Mouse (Mus musculus): ENCODE data around the gene Arl6ip5. TPM values are rescaled to one million over a fixed set of nuclear protein-coding genes. Genes with fewer than 3 reads are reported as not detected.
"Not testable (repeated sequence)": the region's sequence is repeated elsewhere in the genome, so short reads cannot be mapped to it uniquely, and the experiment has no call there.

The Arl6ip5 gene
- polyA plus RNA-seq, 1 experiment from 2014 or later = 134 TPM

DNA sequence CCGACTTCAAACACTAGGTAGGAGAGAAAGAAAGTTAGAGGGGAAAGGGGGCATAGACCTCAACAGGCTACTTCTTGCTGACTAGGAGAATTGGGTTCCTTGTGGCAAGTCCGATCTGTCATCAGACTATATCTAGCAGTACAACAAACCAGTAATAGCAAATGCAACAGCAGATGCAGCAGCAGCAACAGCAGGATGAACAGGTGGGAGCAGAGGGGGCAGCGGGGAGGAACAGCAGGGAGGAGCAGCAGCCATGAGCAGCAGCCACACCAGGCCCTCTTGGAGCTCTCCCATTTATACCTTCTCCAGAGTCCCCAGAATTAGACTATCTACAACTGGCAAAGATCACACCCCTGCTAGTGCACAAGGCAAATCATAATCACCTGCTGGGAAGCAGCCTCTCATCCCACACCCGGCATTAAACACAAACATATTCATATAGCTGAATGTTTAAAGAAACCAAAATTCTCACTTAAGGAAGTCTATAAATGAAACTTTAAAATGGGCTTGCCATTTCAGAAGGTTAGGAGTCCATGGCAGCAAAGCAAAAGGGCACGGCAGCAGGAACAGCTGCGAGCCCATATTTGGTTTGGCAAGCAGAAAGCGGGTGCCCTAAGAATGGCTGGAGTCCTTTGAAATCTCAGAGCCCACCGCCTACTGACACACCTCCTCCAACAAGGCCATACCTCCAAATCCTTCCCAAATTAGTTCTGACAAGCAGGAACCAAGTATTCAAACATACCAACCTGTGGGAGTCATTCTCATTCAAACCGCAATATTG lies 16.8 kb downstream of the Arl6ip5 start:
- ATAC-seq (replicated peaks) = no peak
- H3K27me3 ChIP-seq (replicated peaks) = no peaks in the 10 kb centered on the region
- no peak overlapping the region for H3K27ac ChIP-seq
- no peaks in the 10 kb centered on the region for H3K9me3 ChIP-seq
- no peak overlapping the region for H3K9ac ChIP-seq
- 92% methylated on average over 9 of the region's 9 CpGs for WGBS
- H3K4me2 ChIP-seq = no peak overlapping the region
- peaks cover 10% of the 10 kb centered on the region; the same call in 1 of the 2 replicates for H3K36me3 ChIP-seq (replicated peaks)
- no peak overlapping the region for H3K4me3 ChIP-seq
- peaks cover 5% of the 10 kb centered on the region; the same call in 1 of the 2 replicates for H3K4me1 ChIP-seq

DNA sequence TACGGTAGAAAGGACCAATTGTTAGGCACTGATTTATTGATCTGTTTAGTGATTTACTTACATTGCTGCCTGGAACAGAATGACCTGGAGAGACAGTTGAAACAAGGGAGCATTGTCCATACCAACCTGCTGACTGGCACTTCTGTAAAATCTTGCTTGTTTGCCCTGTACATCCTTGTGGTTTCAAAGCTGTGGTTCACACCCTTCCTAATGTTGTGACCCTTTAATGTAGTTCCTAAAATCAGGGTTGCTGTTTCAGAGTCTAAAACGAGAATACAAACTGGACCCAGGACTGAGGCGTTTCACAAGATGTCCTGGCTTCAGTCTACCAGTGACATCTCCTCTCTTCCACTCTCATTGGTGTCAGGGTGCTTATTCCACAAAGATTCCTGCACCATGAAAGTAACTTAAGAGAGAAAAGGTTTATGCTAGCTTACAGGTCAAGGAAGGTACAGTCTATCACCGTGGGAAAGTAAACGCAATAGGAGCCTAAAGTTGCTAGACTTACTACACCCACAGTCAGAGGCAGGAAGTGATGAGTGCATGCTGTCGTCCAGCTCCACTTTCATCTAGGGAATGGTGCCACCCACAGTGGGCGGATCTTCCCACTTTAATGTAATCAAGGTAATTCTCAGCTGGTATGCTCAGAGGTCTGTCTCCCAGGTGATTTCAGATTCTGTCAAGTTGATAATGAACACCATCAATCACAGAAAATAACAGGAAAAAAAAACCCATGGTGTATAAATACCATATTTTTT lies 24.6 kb downstream of the Arl6ip5 start:
- Histone ChIP-seq H3K9me3 (no peaks in the 10 kb centered on the region), H3K27me3 (replicated peaks) (no peaks in the 10 kb centered on the region), H3K4me2 (no peak overlapping the region), H3K9ac (no peak overlapping the region), H3K36me3 (replicated peaks) (peaks cover 19% of the 10 kb centered on the region; the same call in 1 of the 2 replicates), H3K27ac (no peak overlapping the region), H3K4me3 (no peak overlapping the region), H3K4me1 (no peaks in the 10 kb centered on the region)
- ATAC-seq (replicated peaks) = no peak
- WGBS = 87% methylated on average over 7 of the region's 7 CpGs

DNA sequence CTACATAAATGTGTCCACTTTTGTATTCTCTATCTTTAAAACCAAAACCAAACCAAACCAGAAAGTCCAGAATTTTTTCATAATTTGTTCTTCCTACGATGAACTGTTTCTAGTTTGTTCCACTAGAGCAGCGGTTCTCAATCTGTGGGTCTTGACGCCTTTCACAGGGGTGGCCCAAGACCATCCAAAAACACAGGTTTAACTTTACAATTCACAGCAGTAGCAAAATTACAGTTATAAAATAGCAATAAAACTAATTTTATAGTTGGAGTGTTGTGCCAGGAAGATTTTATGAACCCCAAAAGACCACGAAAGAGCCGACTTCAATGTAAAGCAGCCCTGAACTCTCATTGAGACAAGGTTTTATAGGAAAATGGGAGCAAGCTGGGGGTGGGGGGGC lies 25.6 kb downstream of the Arl6ip5 start:
- H3K9me3 ChIP-seq = no peaks in the 10 kb centered on the region
- no peak for ATAC-seq (replicated peaks)
- WGBS = 98% methylated on average over 5 of the region's 5 CpGs

DNA sequence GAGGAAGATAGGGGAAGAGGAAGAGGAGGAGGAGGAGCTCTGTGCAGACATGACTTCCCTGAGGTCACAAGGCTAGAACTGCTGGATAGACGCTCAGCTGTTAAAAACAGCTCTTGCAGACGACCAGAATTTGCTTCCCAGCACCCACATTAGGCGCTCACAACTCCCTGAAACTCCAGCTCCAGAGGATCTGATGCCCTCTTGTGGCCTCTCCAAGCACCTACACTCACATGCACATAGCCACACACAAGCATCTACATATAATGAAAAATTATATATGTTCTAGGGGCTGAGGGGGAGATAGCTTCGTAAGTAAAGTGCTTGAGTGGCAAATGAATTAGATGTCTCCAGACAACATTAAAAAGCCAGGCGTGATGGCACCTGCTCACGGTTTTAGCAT lies 28.9 kb downstream of the Arl6ip5 start:
- Histone ChIP-seq H3K36me3 (replicated peaks) (0 out of 2 replicates have a peak, but pooled peaks cover 3% of the 10 kb centered on the region), H3K27me3 (replicated peaks) (no peaks in the 10 kb centered on the region), H3K9me3 (no peaks in the 10 kb centered on the region), H3K4me2 (no peak overlapping the region), H3K27ac (no peak overlapping the region), H3K4me3 (no peak overlapping the region), H3K4me1 (no peaks in the 10 kb centered on the region), H3K9ac (no peak overlapping the region)
- ATAC-seq (replicated peaks) = no peak
- WGBS = 89% methylated on average over 6 of the region's 6 CpGs

More for the DNA sequence above, 25.6 kb downstream of the Arl6ip5 start:
- H3K4me3 ChIP-seq = no peak overlapping the region
- H3K9ac ChIP-seq = no peak overlapping the region
- H3K4me2 ChIP-seq = no peak overlapping the region
- no peaks in the 10 kb centered on the region for H3K4me1 ChIP-seq
- H3K27me3 ChIP-seq (replicated peaks) = no peaks in the 10 kb centered on the region
- no peak overlapping the region for H3K27ac ChIP-seq
- H3K36me3 ChIP-seq (replicated peaks) = peaks cover 15% of the 10 kb centered on the region; the same call in 1 of the 2 replicates

GRCm38 (mm10) chr6:97240092-97240491 lies 29.6 kb downstream of the Arl6ip5 start:
- Histone ChIP-seq H3K4me3 (no peak overlapping the region), H3K9me3 (no peaks in the 10 kb centered on the region)
- WGBS = 82% methylated on average over 5 of the region's 5 CpGs

GRCm38 (mm10) chr6:97242522-97242921 lies 32.0 kb downstream of the Arl6ip5 start:
- H3K4me1 ChIP-seq = no peaks in the 10 kb centered on the region
- 94% methylated on average over 4 of the region's 4 CpGs for WGBS
- no peak overlapping the region for H3K27ac ChIP-seq
- H3K4me3 ChIP-seq = no peak overlapping the region
- H3K9me3 ChIP-seq = no peaks in the 10 kb centered on the region
- no peaks in the 10 kb centered on the region for H3K36me3 ChIP-seq (replicated peaks)
- no peaks in the 10 kb centered on the region for H3K27me3 ChIP-seq (replicated peaks)
- ATAC-seq (replicated peaks) = no peak
- H3K4me2 ChIP-seq = no peak overlapping the region
- no peak overlapping the region for H3K9ac ChIP-seq

More at GRCm38 (mm10) chr6:97240092-97240491, 29.6 kb downstream of the Arl6ip5 start:
- H3K4me1 ChIP-seq = no peaks in the 10 kb centered on the region
- no peak overlapping the region for H3K4me2 ChIP-seq
- H3K9ac ChIP-seq = no peak overlapping the region
- no peak for ATAC-seq (replicated peaks)
- no peak overlapping the region for H3K27ac ChIP-seq
- no peaks in the 10 kb centered on the region for H3K36me3 ChIP-seq (replicated peaks)
- H3K27me3 ChIP-seq (replicated peaks) = no peaks in the 10 kb centered on the region

GRCm38 (mm10) chr6:97245200-97245599 lies 34.7 kb downstream of the Arl6ip5 start:
- no peaks in the 10 kb centered on the region for H3K36me3 ChIP-seq (replicated peaks)
- no peak overlapping the region for H3K4me3 ChIP-seq
- H3K9me3 ChIP-seq = no peaks in the 10 kb centered on the region
- H3K4me2 ChIP-seq = no peak overlapping the region
- H3K4me1 ChIP-seq = no peaks in the 10 kb centered on the region
- H3K9ac ChIP-seq = no peak overlapping the region
- ATAC-seq (replicated peaks) = no peak
- H3K27ac ChIP-seq = no peak overlapping the region
- H3K27me3 ChIP-seq (replicated peaks) = no peaks in the 10 kb centered on the region

DNA sequence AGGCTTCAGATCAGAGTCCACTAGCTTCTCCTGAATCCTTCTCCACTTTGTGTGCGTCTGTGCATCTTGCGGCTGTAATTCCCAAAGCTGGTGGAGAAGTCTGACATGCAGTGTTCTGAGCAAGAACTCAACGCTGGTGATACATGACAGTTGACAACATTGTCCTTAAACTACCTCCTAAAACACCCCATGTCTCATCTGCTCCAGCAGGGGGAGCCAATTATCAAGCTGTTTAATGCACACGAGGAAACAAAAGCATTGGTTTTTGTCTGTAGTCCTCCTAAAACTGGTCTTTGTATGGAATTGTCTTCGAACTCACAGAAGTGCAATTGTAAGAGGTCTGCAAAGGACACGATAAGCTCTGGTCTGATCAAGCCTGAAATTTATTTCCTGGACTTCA lies 40.5 kb downstream of the Arl6ip5 start:
- Histone ChIP-seq H3K9me3 (no peaks in the 10 kb centered on the region), H3K4me3 (no peak overlapping the region), H3K4me2 (no peak overlapping the region), H3K9ac (no peak overlapping the region), H3K27ac (no peak overlapping the region), H3K36me3 (replicated peaks) (no peaks in the 10 kb centered on the region), H3K4me1 (no peaks in the 10 kb centered on the region), H3K27me3 (replicated peaks) (no peaks in the 10 kb centered on the region)
- 48% methylated on average over 6 of the region's 6 CpGs for WGBS
- no peak for ATAC-seq (replicated peaks)

- H3K9me3 ChIP-seq = no peaks in the 10 kb centered on the region
- no peaks in the 10 kb centered on the region for H3K4me1 ChIP-seq
- H3K4me2 ChIP-seq = no peak overlapping the region
- no peak overlapping the region for H3K9ac ChIP-seq
- 77% methylated on average over 5 of the region's 5 CpGs for WGBS
- no peak overlapping the region for H3K27ac ChIP-seq
- H3K36me3 ChIP-seq (replicated peaks) = no peaks in the 10 kb centered on the region
- no peak for ATAC-seq (replicated peaks)
- no peak overlapping the region for H3K4me3 ChIP-seq
- H3K27me3 ChIP-seq (replicated peaks) = no peaks in the 10 kb centered on the region
Observed at GRCm38 (mm10) chr6:97252086-97252485, 41.6 kb downstream of the Arl6ip5 start.

DNA sequence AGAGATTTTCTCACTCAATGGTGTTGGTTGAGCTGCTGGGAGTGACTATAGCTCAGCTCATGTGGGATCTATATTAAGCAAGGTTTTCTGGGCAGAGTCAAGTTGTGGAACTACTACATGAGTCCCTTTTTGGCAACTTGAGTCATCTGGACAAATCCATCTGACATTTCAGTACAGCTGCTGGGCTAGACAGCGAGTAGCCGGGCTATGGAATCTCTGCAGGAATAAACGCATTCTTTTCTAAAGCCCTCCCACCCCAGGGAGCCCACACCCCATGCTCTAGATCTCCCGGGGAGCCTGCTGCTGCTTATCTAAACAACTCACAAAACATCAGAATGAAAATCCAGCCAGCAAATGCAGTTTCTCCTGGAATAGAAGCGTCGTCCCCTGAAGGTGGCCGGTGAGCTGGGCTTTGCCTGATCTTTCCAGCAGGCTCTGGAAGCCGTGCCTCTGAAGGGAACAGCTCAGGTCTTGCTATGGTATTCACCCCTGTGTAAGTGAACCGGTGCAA lies 42.3 kb downstream of the Arl6ip5 start, which contains the start of gene Lmod3:
Gene Lmod3, minus strand, starts transcription at position 49 of the 511 bp plus-strand sequence.
- no peaks in the 10 kb centered on the region for H3K27me3 ChIP-seq (replicated peaks)
- H3K9me3 ChIP-seq = no peaks in the 10 kb centered on the region
- no peaks in the 10 kb centered on the region for H3K36me3 ChIP-seq (replicated peaks)
- no peak for ATAC-seq (replicated peaks)
- no peak within 1 kb of the TSS for H3K27ac ChIP-seq
- H3K9ac ChIP-seq = no peak within 1 kb of the TSS
- H3K4me1 ChIP-seq = no peaks in the 10 kb centered on the region
- no peak within 1 kb of the TSS for H3K4me2 ChIP-seq
- 30% methylated on average over 9 of the region's 9 CpGs for WGBS
- no peak within 1 kb of the TSS for H3K4me3 ChIP-seq

- Histone ChIP-seq H3K4me1 (no peaks in the 10 kb centered on the region), H3K4me3 (no peak overlapping the region), H3K27me3 (replicated peaks) (no peaks in the 10 kb centered on the region), H3K27ac (no peak overlapping the region), H3K9ac (no peak overlapping the region), H3K4me2 (no peak overlapping the region), H3K36me3 (replicated peaks) (no peaks in the 10 kb centered on the region), H3K9me3 (no peaks in the 10 kb centered on the region)
- WGBS = 94% methylated on average over 1 of the region's 1 CpGs
- no peak for ATAC-seq (replicated peaks)
Observed at GRCm38 (mm10) chr6:97258489-97258888, 48.0 kb downstream of the Arl6ip5 start.

DNA sequence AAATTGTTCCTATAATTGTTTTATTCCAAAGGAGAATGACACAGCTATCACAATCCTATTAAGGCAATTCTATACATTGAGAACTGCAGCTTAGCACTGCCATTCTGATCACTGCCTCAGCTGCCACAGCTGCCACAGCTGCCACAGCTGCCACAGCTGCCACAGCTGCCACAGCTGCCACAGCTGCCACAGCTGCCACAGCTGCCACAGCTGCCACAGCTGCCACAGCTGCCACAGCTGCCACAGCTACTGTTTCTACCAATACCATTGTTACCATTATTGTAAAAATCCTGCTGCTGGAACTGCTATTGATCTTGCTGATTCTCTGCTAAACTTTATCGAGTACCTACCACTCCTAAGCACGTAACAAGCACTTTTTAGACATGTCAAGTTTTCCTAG lies 49.4 kb downstream of the Arl6ip5 start:
- H3K9ac ChIP-seq = not testable (repeated sequence)

More for the DNA sequence above, 49.4 kb downstream of the Arl6ip5 start:
- not testable (repeated sequence) for ATAC-seq (replicated peaks); H3K27me3 ChIP-seq (replicated peaks); H3K4me3 ChIP-seq; H3K4me1 ChIP-seq; H3K4me2 ChIP-seq; H3K27ac ChIP-seq; H3K36me3 ChIP-seq (replicated peaks); H3K9me3 ChIP-seq
- 88% methylated on average over 2 of the region's 2 CpGs for WGBS

Data from midbrain, embryonic 15.5 days (tissue).